Mouse (Mus musculus): ENCODE measurements around the gene Nub1.
A peak's percentile ranks its signal among the peaks of the same experiment; 100 is the strongest.
"Not testable (repeated sequence)": the region's sequence is repeated elsewhere in the genome, so short reads cannot be mapped to it uniquely, and the experiment has no call there.

The Nub1 gene

DNA sequence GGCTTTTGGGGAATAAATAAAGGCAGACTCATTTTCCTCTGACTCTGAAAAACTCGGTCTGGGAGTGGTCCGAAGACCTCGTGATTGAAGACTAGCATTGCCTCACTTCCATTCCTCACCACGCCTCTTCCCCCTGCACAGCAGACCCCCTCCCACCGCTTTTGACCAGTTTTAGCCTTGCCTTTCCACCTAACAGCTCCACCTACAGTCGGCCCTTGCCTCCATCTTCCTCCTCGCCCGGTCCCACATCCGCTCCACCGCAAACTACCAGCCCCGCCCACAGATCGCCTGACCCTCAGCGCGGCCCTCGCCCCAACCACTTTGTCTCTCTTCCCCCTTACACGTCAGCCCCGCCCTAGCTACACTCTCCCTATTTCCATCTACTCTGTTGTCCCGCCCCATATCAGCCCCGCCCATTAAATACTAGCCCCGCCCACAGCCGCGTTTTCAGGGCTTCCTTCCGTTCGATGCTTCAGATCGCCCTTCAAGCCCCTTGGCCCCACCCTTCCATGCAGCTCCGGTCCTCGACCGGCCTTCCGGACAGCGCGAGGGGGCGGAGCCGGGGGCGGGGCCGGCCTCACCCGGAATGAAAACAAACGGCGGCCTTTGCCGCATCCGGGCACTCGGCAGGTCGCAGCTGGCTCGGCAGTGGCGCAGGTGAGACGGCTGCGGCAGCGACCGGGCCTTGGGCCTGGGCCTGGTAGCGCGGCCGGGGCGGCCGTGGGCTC, at the start of gene Nub1:
Gene Nub1 (plus strand): TSS at position 167 of the 728 bp plus-strand sequence.
- peak; percentile 98 for DNase-seq (ENCODE audit: low read depth, low spot score)

DNA sequence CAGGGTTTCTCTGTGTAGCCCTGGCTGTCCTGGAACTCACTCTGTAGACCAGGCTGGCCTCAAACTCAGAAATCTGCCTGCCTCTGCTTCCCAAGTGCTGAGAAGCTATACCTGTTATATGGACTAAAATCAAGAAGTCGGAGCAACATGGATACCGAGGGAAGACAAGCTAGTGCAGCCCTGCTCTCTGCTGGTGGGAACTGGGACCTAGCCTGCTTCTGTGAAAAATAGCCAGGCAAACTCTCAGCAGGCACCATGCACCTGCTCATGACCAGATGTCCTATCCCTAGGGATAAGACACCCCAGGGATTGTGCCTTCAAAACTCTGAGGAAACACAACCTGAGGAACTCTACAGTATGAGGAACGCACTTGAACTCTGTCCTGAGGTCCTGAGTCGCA, 48.3 kb upstream of the Nub1 start:
- DNase-seq (ENCODE audit: low read depth, low spot score), result no peak

GRCm38 (mm10) chr5:24638131-24638530, 47.2 kb upstream of the Nub1 start:
- DNase-seq (ENCODE audit: low read depth, low spot score), result no peak

GRCm38 (mm10) chr5:24639081-24639480, 46.3 kb upstream of the Nub1 start:
- no peak for DNase-seq (ENCODE audit: low read depth, low spot score)

GRCm38 (mm10) chr5:24645454-24645853, 39.9 kb upstream of the Nub1 start:
- DNase-seq (ENCODE audit: low read depth, low spot score), result no peak

GRCm38 (mm10) chr5:24649231-24649630, 36.1 kb upstream of the Nub1 start:
- DNase-seq (ENCODE audit: low read depth, low spot score), result no peak

DNA sequence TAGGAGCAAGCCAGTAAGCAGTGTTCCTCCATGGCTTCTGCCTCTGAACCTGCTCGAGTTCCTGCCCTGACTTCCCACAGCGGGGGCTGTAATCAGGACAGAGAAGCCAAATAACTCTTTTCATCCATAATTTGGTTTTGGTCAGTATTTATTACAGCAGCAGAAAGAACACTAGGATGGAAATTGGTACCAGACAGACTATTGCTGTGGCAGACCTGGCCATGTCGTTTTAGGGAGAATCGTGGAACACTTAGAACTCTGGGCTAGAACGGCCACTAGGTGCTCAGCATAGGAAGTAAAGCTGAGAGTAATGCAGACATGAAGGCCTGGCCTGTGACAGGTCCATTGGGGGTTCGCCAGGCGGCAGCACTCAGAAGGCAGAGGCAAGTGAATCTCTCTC, 35.6 kb upstream of the Nub1 start:
- no peak for DNase-seq (ENCODE audit: low read depth, low spot score)

DNA sequence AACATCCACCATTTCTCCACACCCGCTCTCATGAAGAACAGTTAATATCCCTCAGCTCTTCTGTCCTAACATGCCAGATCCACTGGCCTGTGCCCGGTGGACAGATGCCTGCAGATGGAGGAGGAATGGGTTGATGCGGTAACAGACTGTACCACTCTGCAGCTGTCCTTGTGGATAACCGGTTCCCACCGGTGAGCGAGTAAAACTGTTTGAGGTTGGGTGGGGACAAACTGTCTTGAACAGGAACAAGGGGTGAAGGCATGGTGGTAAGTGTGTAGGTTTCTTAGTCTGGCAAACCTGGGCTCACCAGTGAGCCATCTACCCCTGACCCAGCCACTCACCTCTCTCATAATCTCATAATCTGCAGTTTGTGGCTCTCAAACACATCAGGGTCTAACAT, 34.0 kb upstream of the Nub1 start:
- no peak for DNase-seq (ENCODE audit: low read depth, low spot score)

GRCm38 (mm10) chr5:24651768-24652752, 33.3 kb upstream of the Nub1 start:
- peak; percentile 48 for DNase-seq (ENCODE audit: low read depth, low spot score)

GRCm38 (mm10) chr5:24652780-24653179, 32.6 kb upstream of the Nub1 start:
- DNase-seq (ENCODE audit: low read depth, low spot score), result no peak

DNA sequence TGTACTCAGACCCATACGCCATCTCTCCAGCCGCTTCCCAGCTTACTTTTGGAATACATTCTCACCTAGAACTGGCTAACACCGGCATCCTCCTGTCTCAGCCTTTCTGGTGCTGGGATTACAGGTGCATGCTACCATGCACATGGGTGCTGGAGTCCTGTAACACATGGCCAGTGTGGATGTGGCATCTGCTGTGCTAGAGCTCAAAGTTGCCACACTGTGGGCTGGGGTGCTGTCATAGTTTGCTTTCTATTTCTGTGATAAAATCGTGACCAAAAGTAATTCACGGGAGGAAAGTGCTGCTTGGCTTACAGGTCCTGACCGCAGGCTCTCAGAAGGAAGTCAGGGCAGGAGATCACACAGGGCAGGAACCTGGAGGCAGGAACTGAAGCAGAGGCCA, 30.8 kb upstream of the Nub1 start:
- no peak for DNase-seq (ENCODE audit: low read depth, low spot score)

DNA sequence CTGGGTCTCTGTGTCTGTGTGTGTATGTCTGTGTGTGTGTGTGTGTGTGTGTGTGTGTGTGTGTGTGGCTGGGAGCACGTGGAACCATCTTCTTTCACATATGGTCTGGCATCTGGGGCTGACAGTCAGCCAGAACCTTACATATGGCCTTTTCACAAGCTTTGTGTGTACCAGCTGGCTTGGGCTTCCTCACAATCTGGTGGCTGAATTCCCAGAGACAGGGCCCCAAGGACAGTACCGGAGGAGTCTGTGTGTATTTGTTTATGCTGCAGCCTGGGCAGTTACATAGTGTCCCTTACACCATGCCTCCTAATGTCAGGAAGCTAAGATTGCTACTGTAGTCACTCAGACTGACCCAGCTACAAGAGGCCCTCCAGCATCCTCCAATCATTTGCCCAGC, 28.2 kb upstream of the Nub1 start:
- DNase-seq (ENCODE audit: low read depth, low spot score), result no peak

DNA sequence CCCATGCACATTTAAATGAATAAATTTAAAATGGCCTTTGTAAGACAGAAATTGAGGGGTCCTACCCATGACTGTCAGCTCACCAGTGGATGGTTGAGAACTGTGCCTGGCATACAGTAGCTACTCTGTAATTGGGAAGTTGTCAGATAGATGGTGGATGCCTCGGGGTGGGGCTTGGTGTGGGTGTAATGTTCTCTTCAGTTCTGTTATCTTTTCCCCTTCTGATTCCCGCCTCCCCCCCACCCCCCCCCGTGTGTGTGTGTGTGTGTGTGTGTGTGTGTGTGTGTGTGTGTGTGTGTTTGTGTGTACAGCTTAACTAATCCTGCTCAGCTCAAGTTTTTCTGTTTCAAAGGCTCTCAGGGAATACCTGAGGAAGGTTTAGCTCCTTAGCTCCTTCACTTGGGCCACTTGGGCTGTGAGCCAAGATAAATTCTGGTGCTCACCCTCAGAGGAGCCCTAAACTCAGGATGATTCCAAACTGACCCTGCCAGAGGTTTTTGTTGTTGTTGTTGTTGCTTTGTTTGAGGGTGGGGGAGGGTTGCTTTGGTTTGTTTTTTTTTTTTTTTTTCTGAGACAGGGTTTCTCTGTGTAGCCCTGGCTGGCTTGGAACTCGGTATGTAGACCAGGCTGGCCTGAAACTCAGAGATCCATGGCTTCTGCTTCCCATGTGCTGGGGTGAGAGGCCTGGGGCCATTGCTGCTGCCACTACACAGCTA, 25.5 kb upstream of the Nub1 start:
- no peak for DNase-seq (ENCODE audit: low read depth, low spot score)

- DNase-seq (ENCODE audit: low read depth, low spot score), result no peak
Observed at GRCm38 (mm10) chr5:24661457-24661856, 23.9 kb upstream of the Nub1 start.

GRCm38 (mm10) chr5:24674238-24674637, 11.1 kb upstream of the Nub1 start:
- DNase-seq (ENCODE audit: low read depth, low spot score), result peak; percentile 48

GRCm38 (mm10) chr5:24681436-24681835, 3.9 kb upstream of the Nub1 start:
- no peak for DNase-seq (ENCODE audit: low read depth, low spot score)

DNA sequence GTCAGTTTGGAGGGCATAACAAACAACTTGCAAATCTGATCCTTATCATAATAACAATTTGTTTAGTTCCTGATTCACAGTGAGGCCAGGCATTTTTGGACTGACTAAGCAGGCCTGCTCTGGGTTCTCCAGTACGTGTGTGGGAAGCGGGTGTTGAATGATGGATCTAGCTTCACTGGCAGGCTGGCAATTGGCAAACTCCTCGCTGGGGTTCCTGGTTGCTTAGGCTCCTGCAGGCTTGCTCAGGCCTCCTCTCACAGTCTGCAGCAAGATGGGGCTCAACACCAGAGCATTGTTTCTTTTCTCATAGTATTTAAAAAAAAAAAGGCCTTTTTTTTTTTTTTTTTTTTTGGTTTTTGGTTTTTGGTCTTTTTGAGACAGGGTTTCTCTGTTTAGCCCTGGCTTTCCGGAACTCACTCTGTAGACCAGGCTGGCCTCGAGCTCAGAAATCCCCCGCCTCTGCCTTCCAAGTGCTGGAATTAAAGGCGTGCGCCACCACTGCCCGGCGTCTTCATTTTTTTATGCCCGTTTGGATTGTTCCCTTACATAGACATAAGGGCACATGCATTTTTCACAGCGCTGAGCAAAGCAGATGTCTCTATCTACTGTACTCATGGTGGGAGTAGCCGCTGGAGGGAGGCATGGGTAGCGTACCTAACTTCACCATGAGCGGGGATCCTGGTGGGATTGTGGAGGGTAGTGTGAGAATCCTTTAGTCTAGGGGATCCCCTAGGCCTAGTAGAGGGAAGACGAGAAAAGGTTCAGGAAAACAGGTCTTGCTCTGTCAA, 560 bp upstream of the Nub1 start:
- peak; percentile 16 for DNase-seq (ENCODE audit: low read depth, low spot score)

GRCm38 (mm10) chr5:24686176-24686575, 844 bp downstream of the Nub1 start:
- DNase-seq (ENCODE audit: low read depth, low spot score), result peak; percentile 24

GRCm38 (mm10) chr5:24686671-24687420, 1.5 kb downstream of the Nub1 start:
- not testable (repeated sequence) for DNase-seq (ENCODE audit: low read depth, low spot score)

GRCm38 (mm10) chr5:24687696-24688095, 2.4 kb downstream of the Nub1 start:
- no peak for DNase-seq (ENCODE audit: low read depth, low spot score)
